Mouse (Mus musculus): ENCODE data around the gene Snrpd2. TPM values are rescaled to one million over a fixed set of nuclear protein-coding genes. Genes with fewer than 3 reads are reported as not detected.

Gene Snrpd2
- polyA plus RNA-seq, 1 experiment: 255 TPM

DNA sequence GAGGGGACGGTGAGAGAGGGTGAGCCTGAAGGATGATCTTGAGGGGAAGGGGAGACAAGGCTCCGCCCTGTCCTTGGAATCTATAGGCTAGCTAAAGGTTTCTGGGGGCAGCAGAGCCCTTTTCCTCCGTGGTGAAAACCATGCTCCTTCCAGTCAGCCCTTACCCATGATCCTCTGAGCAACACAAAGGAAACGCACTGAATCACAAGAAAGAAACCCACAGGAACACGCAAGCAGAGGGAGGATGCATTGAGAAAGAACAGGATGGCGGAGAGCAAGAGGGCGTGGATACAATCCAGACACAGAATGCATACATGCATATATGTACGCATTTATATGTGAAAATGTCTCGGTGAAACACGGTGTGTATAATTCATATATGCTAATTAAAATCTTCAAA is 20.0 kb downstream of the Snrpd2 start:
- H3K36me3 ChIP-seq (ENCODE audit: control insufficient read depth, insufficient read depth): no peaks in the 10 kb centered on the region
- H3ac ChIP-seq (ENCODE audit: control insufficient read depth, insufficient read length, low read depth): no peak overlapping the region
- no peak overlapping the region for H3K4me3 ChIP-seq (ENCODE audit: insufficient read depth, poor library complexity, severe bottlenecking)
- no peak for TF ChIP-seq USF1 (IDR thresholded peaks at IDR 0.05; ENCODE audit: low read depth)
- TF ChIP-seq FOSL1 (IDR thresholded peaks at IDR 0.05; ENCODE audit: insufficient read depth, low read length, poor library complexity, severe bottlenecking): no peak
- H3K79me3 ChIP-seq (ENCODE audit: low read depth): no peaks in the 10 kb centered on the region
- no peaks in the 10 kb centered on the region for H3K79me2 ChIP-seq (ENCODE audit: control insufficient read depth, insufficient read depth)
- H3K27me3 ChIP-seq (ENCODE audit: control insufficient read depth, insufficient read depth, insufficient read length): no peaks in the 10 kb centered on the region

GRCm38 (mm10) chr7:19170142-19170541 is 20.6 kb downstream of the Snrpd2 start:
- Histone ChIP-seq H3K79me2 (ENCODE audit: control insufficient read depth, insufficient read depth) (no peaks in the 10 kb centered on the region), H3ac (ENCODE audit: control insufficient read depth, insufficient read length, low read depth) (no peak overlapping the region), H3K4me3 (ENCODE audit: insufficient read depth, poor library complexity, severe bottlenecking) (no peak overlapping the region), H3K27me3 (ENCODE audit: control insufficient read depth, insufficient read depth, insufficient read length) (no peaks in the 10 kb centered on the region), H3K79me3 (ENCODE audit: low read depth) (no peaks in the 10 kb centered on the region), H3K36me3 (ENCODE audit: control insufficient read depth, insufficient read depth) (no peaks in the 10 kb centered on the region)
- TF ChIP-seq CTCF (IDR thresholded peaks at IDR 0.05; ENCODE audit: control insufficient read depth, insufficient read depth, insufficient read length) (no peak), FOSL1 (IDR thresholded peaks at IDR 0.05; ENCODE audit: insufficient read depth, low read length, poor library complexity, severe bottlenecking) (no peak), MYOD1 (IDR thresholded peaks at IDR 0.05; ENCODE audit: control insufficient read depth, insufficient read length, low read depth) (no peak), MYOG (IDR thresholded peaks at IDR 0.05; ENCODE audit: control insufficient read depth, extremely low read depth, insufficient read length) (no peak), USF1 (IDR thresholded peaks at IDR 0.05; ENCODE audit: low read depth) (no peak), CEBPB (IDR thresholded peaks at IDR 0.05; ENCODE audit: low read depth) (no peak)

- TF ChIP-seq MYOD1 (IDR thresholded peaks at IDR 0.05; ENCODE audit: control insufficient read depth, insufficient read length, low read depth) (no peak), FOSL1 (IDR thresholded peaks at IDR 0.05; ENCODE audit: insufficient read depth, low read length, poor library complexity, severe bottlenecking) (no peak), MYOG (IDR thresholded peaks at IDR 0.05; ENCODE audit: control insufficient read depth, extremely low read depth, insufficient read length) (no peak), USF1 (IDR thresholded peaks at IDR 0.05; ENCODE audit: low read depth) (no peak)
- Histone ChIP-seq H3ac (ENCODE audit: control insufficient read depth, insufficient read length, low read depth) (no peak overlapping the region), H3K79me2 (ENCODE audit: control insufficient read depth, insufficient read depth) (no peaks in the 10 kb centered on the region), H3K36me3 (ENCODE audit: control insufficient read depth, insufficient read depth) (no peaks in the 10 kb centered on the region), H3K27me3 (ENCODE audit: control insufficient read depth, insufficient read depth, insufficient read length) (no peaks in the 10 kb centered on the region), H3K79me3 (ENCODE audit: low read depth) (no peaks in the 10 kb centered on the region), H3K4me3 (ENCODE audit: insufficient read depth, poor library complexity, severe bottlenecking) (no peak overlapping the region)
Observed at GRCm38 (mm10) chr7:19171831-19172230, 22.3 kb downstream of the Snrpd2 start.

DNA sequence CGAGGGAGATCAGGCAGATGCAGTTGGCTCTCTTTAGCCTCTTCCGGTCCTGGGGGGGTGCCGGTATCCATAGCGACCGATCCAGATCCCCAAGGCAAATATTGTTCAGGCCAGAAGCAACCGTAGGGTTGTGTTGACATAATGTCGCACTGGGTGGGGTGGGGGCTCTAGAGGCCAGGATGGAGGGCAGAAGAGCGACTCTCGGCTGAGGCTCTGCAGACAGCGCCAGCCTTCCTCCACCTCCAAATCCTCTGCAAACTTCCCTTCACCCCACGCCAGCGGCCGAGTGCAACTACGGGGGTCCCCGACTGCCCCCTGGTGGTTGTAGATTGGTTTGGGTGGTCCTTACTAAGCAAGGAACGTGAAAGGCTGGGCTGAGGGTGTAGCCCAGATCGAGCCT is 23.4 kb downstream of the Snrpd2 start:
- Histone ChIP-seq H3K36me3 (ENCODE audit: control insufficient read depth, insufficient read depth) (no peaks in the 10 kb centered on the region), H3K4me3 (ENCODE audit: insufficient read depth, poor library complexity, severe bottlenecking) (no peak overlapping the region), H3K79me3 (ENCODE audit: low read depth) (no peaks in the 10 kb centered on the region), H3K79me2 (ENCODE audit: control insufficient read depth, insufficient read depth) (no peaks in the 10 kb centered on the region), H3K27me3 (ENCODE audit: control insufficient read depth, insufficient read depth, insufficient read length) (no peaks in the 10 kb centered on the region), H3ac (ENCODE audit: control insufficient read depth, insufficient read length, low read depth) (no peak overlapping the region)
- TF ChIP-seq USF1 (IDR thresholded peaks at IDR 0.05; ENCODE audit: low read depth): no peak
- no peak for TF ChIP-seq MYOG (IDR thresholded peaks at IDR 0.05; ENCODE audit: control insufficient read depth, extremely low read depth, insufficient read length)
- TF ChIP-seq CTCF (IDR thresholded peaks at IDR 0.05; ENCODE audit: control insufficient read depth, insufficient read depth, insufficient read length): peak; percentile 19
- TF ChIP-seq MAX (IDR thresholded peaks at IDR 0.05): no peak

DNA sequence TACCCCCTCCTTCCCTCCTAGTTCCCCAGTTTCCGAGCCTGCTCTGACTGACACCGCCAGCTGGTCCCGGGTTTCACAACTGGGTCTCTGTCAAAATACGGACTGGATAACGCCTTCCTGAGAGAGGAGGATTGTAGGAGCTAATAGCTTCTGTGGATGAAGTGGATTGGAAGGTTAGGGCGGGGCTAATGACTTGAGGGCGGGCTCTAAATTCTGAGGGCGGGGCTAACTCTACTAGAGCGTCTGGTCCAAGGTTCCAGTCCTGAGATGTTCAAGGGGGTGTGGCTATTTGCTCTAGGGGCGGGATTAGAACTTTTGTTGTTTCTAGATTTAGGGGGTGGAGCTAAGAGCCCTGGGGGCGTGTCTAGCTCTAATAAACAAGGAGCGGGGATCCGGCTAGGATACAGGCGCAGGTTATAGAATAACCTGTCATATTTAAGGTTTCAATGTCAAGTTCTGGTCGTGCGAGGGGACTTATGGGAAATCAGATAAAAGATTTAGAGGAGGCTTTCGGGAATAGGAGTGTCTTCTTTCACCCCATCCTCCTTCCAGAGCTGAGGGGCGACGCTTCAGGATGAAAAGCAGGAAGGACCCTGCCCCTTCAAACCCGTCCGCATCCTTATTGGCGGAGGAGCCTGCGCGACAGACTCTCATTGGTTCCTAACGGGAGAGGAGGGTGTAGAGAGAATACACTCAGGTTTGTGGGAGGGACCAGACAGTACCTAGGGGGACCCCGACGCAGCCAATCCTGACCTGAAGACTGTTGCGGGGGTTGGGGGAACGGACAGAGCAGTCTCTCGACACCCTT is 26.4 kb downstream of the Snrpd2 start, which contains the start of gene Eml2:
Gene Eml2 (plus strand): TSS at position 714 of the 808 bp plus-strand sequence.
- TF ChIP-seq CTCF (IDR thresholded peaks at IDR 0.05; ENCODE audit: control insufficient read depth, insufficient read depth, insufficient read length) (no peak), CEBPB (IDR thresholded peaks at IDR 0.05; ENCODE audit: low read depth) (no peak), USF1 (IDR thresholded peaks at IDR 0.05; ENCODE audit: low read depth) (no peak), MYOD1 (IDR thresholded peaks at IDR 0.05; ENCODE audit: control insufficient read depth, insufficient read length, low read depth) (peak; percentile 89), MYOG (IDR thresholded peaks at IDR 0.05; ENCODE audit: control insufficient read depth, extremely low read depth, insufficient read length) (no peak)
- Histone ChIP-seq H3ac (ENCODE audit: control insufficient read depth, insufficient read length, low read depth) (no peak within 1 kb of the TSS), H3K79me3 (ENCODE audit: low read depth) (no peaks in the 10 kb centered on the region), H3K79me2 (ENCODE audit: control insufficient read depth, insufficient read depth) (no peaks in the 10 kb centered on the region), H3K27me3 (ENCODE audit: control insufficient read depth, insufficient read depth, insufficient read length) (no peaks in the 10 kb centered on the region), H3K4me3 (ENCODE audit: insufficient read depth, poor library complexity, severe bottlenecking) (no peak within 1 kb of the TSS), H3K36me3 (ENCODE audit: control insufficient read depth, insufficient read depth) (no peaks in the 10 kb centered on the region)

- no peaks in the 10 kb centered on the region for H3K79me3 ChIP-seq (ENCODE audit: low read depth)
- TF ChIP-seq FOSL1 (IDR thresholded peaks at IDR 0.05; ENCODE audit: insufficient read depth, low read length, poor library complexity, severe bottlenecking): no peak
- no peak for TF ChIP-seq MAX (IDR thresholded peaks at IDR 0.05)
- TF ChIP-seq MYOD1 (IDR thresholded peaks at IDR 0.05; ENCODE audit: control insufficient read depth, insufficient read length, low read depth): no peak
- TF ChIP-seq MYOG (IDR thresholded peaks at IDR 0.05; ENCODE audit: control insufficient read depth, extremely low read depth, insufficient read length): no peak
- no peak for TF ChIP-seq CEBPB (IDR thresholded peaks at IDR 0.05; ENCODE audit: low read depth)
- TF ChIP-seq USF1 (IDR thresholded peaks at IDR 0.05; ENCODE audit: low read depth): no peak
- no peak for TF ChIP-seq CTCF (IDR thresholded peaks at IDR 0.05; ENCODE audit: control insufficient read depth, insufficient read depth, insufficient read length)
- H3K79me2 ChIP-seq (ENCODE audit: control insufficient read depth, insufficient read depth): no peaks in the 10 kb centered on the region
- H3K36me3 ChIP-seq (ENCODE audit: control insufficient read depth, insufficient read depth): no peaks in the 10 kb centered on the region
- H3K27me3 ChIP-seq (ENCODE audit: control insufficient read depth, insufficient read depth, insufficient read length): no peaks in the 10 kb centered on the region
- H3K4me3 ChIP-seq (ENCODE audit: insufficient read depth, poor library complexity, severe bottlenecking): no peak overlapping the region
- H3ac ChIP-seq (ENCODE audit: control insufficient read depth, insufficient read length, low read depth): no peak overlapping the region
Observed at GRCm38 (mm10) chr7:19176516-19176947, 27.0 kb downstream of the Snrpd2 start.
